Mouse (Mus musculus) monocyte, adult 5-6 weeks (primary cell): ENCODE data around the gene Sgo1. TPM values are rescaled to one million over a fixed set of nuclear protein-coding genes. Genes with fewer than 3 reads are reported as not detected.

Experiments used
- ATAC-seq: fragments of 153-309, 156-312 bp; replicated peaks from 2 replicates; pipeline ENCODE4 v1.8.0; 2017; ENCODE audit warnings: mild to moderate bottlenecking; ENCODE audit not compliant: low TSS enrichment, insufficient number of reproducible peaks, severe bottlenecking, poor library complexity, low FRiP score
- total RNA-seq: library from RNA; stranded (forward); fragments of 200-1000, 200-491, 200-594 nt; gene quantifications from 3 replicates; pipeline ENCODE4 v1.2.3, GENCODE M21; 2017

Sgo1 gene
- total RNA-seq, 1 experiment from 2014 or later, result 0.29 TPM

DNA sequence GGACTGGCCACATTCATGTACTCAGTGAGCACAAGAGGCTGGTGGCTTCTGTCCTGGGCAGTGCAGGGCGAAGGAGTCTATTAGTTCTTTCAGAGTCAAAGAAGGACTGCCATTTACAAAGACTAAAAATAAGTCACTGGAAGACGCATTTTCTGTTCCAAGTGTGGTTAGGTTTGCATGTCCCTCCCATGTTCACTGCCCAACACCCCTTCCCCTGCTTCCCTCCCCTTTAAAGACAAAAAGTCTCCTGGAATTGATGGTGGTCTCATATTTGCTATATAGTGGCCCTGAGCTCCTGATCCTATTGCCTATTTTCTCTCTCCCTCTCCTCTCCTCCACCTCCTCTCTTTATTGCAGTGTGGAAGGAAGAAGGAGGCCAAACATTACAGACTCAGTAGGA is 33.2 kb downstream of the Sgo1 start:
- ATAC-seq, result no peak

DNA sequence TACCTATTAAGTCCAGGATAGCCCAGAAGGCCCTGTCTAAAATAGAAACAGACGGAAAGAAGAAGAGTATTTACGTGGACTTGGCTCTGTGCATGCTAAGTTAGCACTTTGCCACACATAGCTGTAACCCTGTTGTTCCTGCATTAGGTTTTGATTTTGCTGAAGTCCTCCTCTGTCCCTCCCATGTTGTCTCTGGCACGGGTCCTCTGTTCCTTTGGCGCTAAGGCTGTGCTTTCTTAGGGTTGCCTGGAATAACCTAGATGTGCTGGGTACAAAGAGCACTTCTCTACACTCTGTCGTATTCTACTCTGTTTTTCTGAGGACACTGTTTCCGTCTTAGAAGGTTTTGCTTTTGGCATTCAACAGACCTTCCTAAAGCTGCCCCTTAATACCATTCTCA is 34.1 kb downstream of the Sgo1 start:
- no peak for ATAC-seq

DNA sequence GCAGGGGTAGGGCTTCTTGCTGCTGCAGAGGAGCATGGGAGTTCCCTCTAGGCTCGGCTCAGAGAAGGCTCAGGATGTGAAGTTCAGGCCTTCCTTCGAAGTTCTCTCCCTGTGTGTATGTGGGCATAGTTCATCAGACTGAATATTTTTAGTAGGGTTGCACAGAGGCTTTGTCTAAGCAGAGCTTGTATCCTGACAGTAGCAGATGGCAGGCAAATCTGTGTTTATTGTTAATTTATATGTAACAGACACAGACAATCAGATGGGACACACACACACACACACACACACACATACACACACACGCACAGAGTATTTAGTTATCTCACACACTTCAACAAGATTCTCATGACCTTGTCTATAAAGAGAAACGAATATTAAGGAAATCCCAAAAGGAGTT is 34.5 kb downstream of the Sgo1 start:
- ATAC-seq, result no peak

DNA sequence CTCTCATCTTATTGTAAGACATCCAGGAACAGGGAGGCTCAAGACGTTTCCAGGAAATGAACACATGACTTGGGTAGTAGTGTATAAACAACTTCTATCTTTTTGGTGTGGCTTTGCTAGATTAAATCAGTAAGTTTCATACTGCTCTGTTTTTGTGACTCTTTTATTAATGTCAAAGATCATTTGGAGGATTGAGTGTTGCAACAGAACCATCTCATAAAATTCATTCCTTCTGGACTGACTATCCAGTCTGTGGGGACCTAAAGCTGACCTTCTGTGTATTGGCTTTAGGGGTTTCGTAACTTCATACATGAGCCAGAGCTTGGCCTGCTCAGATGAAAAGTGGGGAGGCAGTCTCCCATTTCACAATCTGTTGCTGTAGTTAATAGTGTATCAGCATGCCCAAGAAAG is 38.9 kb downstream of the Sgo1 start:
- no peak for ATAC-seq

DNA sequence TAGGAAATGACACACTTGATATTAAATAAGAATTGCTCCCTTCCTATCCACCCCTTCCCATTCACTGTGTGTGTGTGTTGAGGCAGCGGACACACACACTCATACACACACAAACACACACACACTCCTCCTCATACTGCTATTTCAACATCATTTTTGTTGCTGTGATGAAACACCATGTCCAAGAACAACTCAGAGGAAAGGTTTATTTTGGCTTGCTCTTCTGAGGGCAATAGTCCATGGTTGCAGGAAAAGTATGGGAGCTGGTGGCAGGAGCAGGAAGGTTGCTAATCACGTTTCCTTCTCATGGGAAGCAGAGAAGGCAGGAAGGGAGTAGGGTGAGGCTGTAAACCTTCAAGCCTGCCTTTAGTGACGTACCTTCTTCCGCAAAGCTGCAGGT is 45.8 kb downstream of the Sgo1 start:
- ATAC-seq, result no peak

DNA sequence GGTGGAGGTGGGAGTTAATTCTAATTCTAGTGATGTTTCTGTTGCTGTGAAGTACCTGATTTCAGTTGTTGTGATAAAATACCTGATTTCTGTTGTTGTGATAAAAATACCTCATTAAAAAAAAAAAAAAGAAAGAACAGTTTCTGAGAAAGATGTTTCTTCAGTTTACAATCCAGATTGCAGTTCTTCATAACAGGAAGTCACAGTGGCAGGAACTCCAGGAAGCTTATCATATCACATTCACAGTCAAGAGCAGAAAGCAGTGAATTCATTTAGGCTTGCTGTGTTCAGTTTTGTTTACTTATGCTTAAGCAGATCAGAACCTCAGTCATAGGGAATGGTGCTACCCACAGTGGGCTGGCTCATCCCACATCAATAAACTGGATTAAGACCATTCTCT is 57.8 kb downstream of the Sgo1 start:
- ATAC-seq, result no peak

DNA sequence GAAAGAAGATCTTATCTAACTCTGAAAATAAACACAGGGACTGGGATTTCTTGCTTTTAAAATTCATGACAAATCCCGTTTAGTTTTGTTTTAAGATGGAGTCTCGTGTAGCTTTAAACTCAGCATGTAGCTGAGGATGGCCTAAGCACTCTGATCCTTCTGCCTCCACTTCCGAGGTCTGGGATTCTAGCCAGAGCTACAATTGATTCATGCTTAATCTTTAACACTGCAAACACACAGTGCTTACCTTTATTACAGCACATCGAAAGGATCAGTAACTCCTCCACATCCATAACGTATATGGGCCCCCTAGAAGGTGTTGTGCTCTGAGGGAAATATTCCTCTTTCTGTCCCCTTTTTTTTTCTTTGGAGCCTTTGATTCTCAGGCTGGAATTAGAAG is 61.0 kb downstream of the Sgo1 start:
- ATAC-seq, result no peak

DNA sequence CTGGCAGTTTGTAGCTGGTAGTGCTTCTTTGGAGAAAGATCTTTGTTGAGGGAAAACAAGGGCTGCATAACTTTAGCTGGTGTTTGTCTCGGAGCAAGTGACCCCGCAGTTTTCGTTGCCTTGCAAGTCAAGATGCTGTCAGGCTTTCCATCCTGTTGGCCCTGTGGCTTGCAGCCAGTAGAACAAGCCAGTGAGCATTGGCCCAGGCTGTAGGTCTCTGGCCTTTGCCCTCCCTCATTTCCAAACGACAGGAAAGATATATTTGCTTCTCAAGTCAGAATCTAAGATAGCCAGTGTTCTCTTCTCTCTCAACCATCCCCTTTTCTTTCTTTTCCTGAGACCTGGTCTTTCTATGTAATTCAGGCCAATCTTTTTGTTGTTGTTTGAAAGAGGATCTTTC is 61.6 kb downstream of the Sgo1 start:
- no peak for ATAC-seq

DNA sequence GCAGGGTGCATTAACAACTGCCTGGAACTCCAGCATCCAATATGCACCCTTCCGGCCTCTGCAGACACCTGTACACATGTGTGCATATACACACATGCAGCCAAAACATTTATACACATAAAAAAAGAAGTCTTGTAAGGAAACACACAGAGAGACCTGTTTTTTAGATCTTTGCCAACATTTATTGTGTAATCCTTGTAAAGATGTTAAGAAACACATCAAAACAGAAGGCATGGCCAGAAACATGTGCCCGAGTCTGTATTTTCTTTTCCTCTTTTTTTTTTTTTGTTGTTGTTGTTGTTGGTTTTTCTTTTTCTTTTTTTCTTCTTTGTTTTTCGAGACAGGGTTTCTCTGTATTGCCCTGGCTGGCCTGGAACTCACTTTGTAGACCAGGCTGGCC is 63.0 kb downstream of the Sgo1 start:
- ATAC-seq, result no peak

Other genes starting within 250 kb of the Sgo1 start
- gene Efhb, start 226.0 kb downstream of the Sgo1 start, total RNA-seq, result not detected in 3 replicates
- 120 to 166 TPM (median 155 TPM) in 3 replicates for gene Rab5a, start 210.1 kb downstream of the Sgo1 start, total RNA-seq
- gene Pp2d1, start 149.9 kb downstream of the Sgo1 start, total RNA-seq, result 0.29 TPM in 1 of 3 replicates, not detected in the others
- gene Kat2b, start 122.5 kb downstream of the Sgo1 start, total RNA-seq, result 58.3 to 89.5 TPM (median 71.8 TPM) in 3 replicates
- not detected in 3 replicates for gene Sult1c2, start 157.0 kb upstream of the Sgo1 start, total RNA-seq